Mouse (Mus musculus) gonadal fat pad, adult 2 months (tissue): ENCODE measurements around the gene Hnrnph2. TPM values are rescaled to one million over a fixed set of nuclear protein-coding genes. Genes with fewer than 3 reads are reported as not detected.

Experiments
- DNase-seq: peaks from one replicate; pipeline ENCODE4 v3.0.0-alpha.2; 2012; ENCODE audit warnings: low read depth
- polyA plus RNA-seq: library from polyadenylated mRNA; depleted of rRNA; stranded (reverse); fragments of >200 nt; gene quantifications from 2 replicates; pipeline ENCODE4 v1.2.3, GENCODE M21; 2012; rRNA removed

The Hnrnph2 gene
- 15.6 and 25.7 TPM in 2 replicates for polyA plus RNA-seq

- DNase-seq: peak; percentile 82
Measured at GRCm38 (mm10) chrX:134600659-134601379, at the start of gene Hnrnph2, which contains the start of gene Gla. TSS of gene Hnrnph2 (plus strand) at chrX:134601179. TSS of gene Gla (minus strand) at chrX:134601125.

DNA sequence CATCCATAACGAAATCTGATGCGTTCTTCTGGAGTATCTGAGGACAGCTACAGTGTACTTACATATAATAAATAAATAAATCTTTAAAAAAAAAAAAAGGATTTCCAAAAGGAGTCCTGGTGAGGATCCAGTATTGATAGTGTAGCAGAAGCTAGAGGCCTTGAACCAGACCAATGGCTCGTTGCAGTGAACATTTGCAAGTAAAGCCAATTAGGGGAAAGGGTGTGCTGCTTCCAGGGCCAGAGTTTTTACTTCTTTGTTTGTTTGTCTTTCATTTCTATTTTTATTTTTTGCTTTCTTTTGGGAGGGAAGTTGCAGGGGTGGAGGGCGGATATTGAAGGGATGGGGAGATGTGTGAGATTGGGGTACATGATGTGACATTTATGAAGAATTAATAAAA, 47.7 kb upstream of the Hnrnph2 start:
- no peak for DNase-seq

DNA sequence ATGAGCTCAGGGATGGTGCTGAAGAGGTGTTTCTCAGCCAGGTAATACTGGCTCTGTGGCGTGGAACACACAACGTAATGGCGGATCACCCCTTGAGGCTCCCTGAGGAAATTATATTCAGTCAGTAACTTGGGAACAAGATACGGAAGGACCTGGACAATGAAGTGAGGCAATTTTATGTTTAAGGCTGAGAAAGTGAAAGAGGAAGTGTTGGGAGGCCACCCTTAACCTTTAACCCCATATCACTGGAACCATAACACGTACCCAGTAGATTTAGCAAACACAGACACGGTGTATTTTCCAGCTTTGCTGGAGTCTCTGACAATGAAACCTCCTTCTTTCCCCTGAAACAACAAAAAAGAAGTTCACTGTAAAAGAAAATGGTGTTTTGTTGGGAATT, 46.6 kb upstream of the Hnrnph2 start:
- no peak for DNase-seq

DNA sequence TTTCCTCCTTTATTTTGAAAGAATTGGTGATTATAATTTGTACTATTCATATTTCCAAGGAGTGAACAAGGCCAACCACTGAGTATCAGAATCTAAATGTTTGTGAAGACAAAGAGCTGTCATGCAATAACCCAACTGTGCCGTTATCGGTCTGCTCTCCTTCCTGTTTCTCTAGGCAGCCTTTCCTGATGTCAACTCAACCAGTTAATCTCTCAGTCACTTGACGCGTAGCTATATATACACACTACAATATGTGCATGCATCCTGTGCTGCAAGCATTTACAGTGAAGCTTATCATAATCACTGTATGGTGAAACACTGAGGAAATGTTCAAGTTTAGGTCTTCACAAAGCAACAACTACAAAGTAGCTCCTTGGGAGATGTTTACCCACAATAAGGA, 36.7 kb upstream of the Hnrnph2 start:
- DNase-seq: no peak

- no peak for DNase-seq
Measured at GRCm38 (mm10) chrX:134566536-134567222, 34.3 kb upstream of the Hnrnph2 start.

- no peak for DNase-seq
Measured at GRCm38 (mm10) chrX:134577896-134578295, 23.1 kb upstream of the Hnrnph2 start.

- DNase-seq: no peak
Measured at GRCm38 (mm10) chrX:134580528-134581305, 20.3 kb upstream of the Hnrnph2 start.

DNA sequence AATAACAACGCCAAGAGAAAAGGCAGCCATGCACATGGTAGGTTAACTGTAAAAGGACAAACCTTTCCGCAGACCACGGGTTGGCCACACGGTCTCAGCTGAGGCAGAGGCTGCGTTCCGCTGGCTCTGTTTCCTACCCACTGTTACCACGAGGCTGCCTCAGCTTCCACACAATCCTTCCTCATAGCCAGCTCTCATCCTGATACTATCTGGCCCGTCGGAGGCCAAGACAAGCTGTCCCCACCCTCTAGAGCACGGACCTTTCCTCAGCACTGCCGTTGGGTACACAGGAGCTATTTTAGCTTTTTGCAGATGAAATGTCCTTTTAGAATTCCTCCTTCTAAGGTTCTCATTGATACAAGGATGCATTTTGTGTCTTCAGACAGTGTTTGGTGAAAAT, 18.7 kb upstream of the Hnrnph2 start:
- DNase-seq: no peak

DNA sequence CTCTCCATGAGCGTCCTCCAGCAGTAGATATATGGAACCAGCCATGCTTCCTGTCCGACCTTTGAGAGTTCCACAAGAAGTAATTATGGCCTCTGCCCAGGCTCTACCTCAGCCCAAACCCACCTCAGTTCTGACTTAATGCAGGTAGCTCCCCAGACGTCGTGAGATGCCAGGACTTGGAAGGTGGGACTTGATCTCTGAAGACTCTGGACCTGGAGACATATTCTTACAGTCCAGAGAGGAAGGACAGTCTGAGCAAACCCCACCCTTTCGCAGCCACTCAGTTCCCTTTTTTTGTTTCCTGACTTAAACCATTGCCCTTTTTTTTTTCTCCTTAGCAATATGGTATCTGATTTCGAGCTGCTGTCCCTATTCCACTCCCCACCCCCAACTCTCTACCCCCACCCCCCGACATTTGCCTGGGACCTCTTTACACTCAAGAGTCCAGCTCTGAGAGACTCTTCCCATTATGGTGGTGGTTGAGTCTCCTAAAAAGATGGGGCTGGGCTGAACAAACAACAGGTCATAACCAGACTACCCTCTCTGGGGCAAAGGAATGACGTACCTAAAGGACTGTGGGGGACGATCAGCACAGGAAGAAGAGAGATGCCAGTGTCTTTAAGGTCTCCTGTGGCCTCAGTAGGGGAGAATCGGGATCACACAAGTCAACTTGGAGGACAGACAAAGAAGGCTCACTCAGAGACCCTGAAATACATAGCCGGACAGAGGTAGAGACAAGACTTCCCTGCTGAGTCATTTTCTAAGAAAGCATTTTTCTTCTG, 17.9 kb upstream of the Hnrnph2 start, which contains the start of gene Btk:
Gene Btk, minus strand, starts transcription at position 683 of the 782 bp plus-strand sequence.
- no peak for DNase-seq

DNA sequence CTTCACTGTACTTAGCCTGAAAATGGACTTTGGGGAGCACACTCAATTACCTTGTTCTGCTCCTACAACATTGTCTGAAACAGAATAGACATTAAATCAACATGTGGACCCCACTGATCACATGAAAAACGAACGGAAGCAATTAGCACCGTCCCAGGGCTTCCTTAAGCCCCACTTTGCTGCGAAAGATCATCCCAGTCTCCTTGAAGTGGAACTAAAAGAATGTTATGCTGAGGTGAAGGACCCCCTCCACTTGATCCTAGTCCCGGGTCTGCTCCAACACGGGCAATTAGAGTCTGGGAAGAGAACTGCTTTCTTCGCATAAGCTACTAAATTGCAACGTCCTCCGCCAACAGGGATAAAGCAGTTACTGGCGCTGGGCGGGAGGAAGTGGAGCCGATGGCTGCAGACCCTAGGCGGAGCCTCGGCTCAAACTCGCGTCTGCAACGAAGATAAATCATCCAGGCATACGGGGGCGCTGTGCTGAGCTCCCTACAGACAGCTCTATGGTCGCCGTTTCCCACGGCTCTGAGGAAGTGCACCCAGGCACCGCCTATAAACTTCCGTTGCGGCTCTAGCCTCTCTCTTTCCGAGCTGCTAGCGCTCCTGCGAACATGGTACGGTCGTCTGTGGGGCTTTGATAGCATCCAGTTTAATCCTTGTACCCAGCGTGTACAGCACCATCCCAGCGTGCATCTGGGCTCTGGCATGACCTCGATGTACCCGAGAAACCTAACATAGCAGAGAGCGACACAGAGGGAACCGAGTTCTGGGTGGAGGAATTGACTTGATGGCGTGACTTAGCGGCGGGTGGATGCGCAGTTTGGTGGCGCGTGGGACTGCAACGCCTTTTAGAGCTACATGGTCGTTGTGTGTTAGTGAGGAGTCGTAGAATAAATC, 15.6 kb upstream of the Hnrnph2 start, which contains the start of gene Rpl36a:
Gene Rpl36a, plus strand, starts transcription at position 552 of the 900 bp plus-strand sequence.
- no peak for DNase-seq

DNA sequence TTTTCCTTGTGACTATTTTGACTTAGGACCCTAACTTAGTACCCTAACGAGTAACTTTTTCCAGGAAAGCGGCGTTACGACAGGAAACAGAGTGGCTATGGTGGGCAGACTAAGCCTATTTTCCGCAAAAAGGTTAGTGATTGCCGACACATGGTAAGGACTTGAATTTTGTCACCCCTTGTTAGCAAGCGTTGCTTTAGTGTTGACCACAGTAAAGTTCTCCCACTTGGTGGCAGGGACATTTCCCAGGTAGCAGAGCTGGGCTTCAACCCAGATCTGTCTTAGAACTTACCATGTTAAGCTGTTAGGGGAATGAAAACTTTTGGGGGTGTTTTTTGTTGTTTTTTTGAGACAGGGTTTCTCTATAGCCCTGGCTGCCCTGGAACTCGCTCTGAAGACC, 14.5 kb upstream of the Hnrnph2 start:
- no peak for DNase-seq

DNA sequence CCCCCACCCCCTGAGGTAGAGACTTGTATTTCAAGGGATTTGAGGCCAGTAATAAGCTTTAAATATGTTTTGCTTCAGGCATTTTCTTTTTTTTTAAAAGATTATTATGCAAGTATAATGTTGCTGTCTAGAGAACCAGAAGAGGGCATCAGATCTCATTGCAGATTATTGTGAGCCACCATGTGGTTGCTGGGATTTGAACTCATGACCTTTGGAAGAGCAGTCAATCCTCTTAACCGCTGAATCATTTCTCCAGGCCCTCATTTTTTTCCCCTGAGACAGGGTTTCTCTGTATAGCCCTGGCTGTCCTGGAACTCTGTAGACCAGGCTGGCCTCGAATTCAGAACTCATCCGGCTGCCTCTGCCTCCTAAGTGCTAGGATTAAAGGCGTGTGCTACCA, 12.7 kb upstream of the Hnrnph2 start:
- DNase-seq: no peak

DNA sequence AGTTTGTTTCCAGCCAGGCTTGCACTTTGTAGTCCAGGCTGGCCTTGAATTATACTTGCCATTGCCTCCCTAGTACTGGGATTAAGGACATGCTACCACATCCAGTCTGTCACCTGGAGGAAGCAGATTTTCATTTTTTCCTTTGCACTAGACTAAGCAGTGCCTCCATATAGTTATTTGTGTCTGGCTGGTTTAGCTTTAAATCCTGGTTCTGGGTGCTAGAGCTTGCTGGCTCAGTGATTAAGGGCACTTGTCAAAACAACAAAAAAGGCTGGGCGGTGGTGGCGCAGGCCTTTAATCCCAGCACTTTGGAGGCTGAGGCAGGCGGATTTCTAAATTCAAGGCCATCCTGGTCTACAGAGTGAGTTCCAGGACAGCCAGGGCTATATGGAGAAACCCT, 12.0 kb upstream of the Hnrnph2 start:
- no peak for DNase-seq

- no peak for DNase-seq
Measured at GRCm38 (mm10) chrX:134589836-134590235, 11.1 kb upstream of the Hnrnph2 start.

DNA sequence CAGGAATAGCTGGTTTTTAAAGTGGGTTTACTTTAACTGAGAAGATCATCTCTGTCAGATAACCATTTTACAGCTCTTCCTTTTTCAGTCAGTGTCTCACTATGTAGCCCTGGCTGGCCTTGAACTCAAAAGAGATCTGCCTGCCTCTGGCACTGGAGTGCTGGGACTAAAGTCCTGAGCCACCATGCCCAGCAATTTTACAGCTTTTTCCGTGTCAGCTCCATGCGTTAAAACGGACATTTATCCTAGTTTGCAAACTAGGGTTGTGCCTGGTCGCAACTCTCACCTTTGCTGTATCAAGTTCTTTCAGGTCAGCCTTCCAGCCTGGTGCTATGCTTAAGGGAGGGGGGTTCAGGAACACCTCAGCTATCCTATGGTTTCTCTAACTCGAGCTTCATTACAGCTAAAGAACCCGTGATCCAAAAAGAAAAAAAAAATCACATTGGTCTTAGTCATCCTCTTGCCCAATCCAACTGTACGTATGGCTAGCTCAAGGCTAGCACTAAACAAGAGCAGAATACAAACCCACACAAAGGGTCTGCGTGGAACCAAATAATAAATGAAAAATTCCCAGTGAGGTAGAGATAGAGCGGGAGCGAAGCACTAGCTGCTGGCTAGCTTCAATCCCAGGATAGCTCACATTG, 935 bp upstream of the Hnrnph2 start:
- DNase-seq: no peak

GRCm38 (mm10) chrX:134601380-134602120, 571 bp downstream of the Hnrnph2 start:
- no peak for DNase-seq

- no peak for DNase-seq
Measured at GRCm38 (mm10) chrX:134609472-134609871, 8.5 kb downstream of the Hnrnph2 start.

DNA sequence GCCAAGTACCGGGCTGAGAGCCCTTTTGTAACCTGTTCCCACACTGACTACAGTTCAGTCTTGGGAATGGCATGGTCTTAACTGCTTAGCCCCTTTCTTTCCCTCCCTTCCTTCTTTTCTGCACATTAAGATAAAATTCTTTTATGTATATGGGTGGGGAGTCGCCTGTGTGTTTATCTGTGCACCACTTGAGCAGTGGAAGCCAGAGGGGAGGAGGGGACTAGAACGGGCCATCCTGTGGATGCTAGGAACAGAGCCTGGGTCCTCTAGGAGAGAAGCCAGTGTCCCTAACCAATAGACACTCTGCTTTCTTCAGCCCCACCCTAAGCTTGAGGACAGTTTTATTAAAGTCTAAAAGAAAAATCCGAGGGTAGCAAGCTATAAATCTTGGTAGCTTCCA, 10.0 kb downstream of the Hnrnph2 start:
- no peak for DNase-seq

- DNase-seq: no peak
Measured at GRCm38 (mm10) chrX:134612285-134612959, 11.4 kb downstream of the Hnrnph2 start.
